Mouse (Mus musculus) testis, adult 10 weeks (tissue): ENCODE measurements around the gene Gramd4. TPM values are rescaled to one million over a fixed set of nuclear protein-coding genes. Genes with fewer than 3 reads are reported as not detected.

Source experiments
- polyA plus RNA-seq: library from polyadenylated mRNA; stranded (reverse); fragments of 350-450 nt; fragmentation: Illumina TruSeq; extraction: RNeasy Lipid Tissue Mini Kit (QIAGEN cat#74804); gene quantifications from one replicate; pipeline ENCODE4 v1.2.3, GENCODE M21; 2014; ENCODE audit warnings: low read depth, low replicate concordance

The Gramd4 gene
- 0.15 TPM for polyA plus RNA-seq

GRCm38 (mm10) chr15:86057413-86057812 is at the start of gene Gramd4:
Gene Gramd4, plus strand, starts transcription at chr15:86057695.

GRCm38 (mm10) chr15:86033191-86033841 is 24.2 kb upstream of the Gramd4 start, which contains the start of gene Celsr1:
Gene Celsr1, minus strand, starts transcription at chr15:86033777.

GRCm38 (mm10) chr15:86185689-86186569 is 128.4 kb downstream of the Gramd4 start, which contains the start of gene Cerk:
Gene Cerk, minus strand, starts transcription at chr15:86186141.

Other genes with a start within 250 kb of the Gramd4 start
- gene Cdpf1, start 246.0 kb upstream of the Gramd4 start, polyA plus RNA-seq = 3.9 TPM
- 17.6 TPM for gene Pkdrej, start 236.0 kb upstream of the Gramd4 start, polyA plus RNA-seq
- 1.4 TPM for gene Ttc38, start 225.4 kb upstream of the Gramd4 start, polyA plus RNA-seq
- 0.91 TPM for gene Gtse1, start 197.9 kb upstream of the Gramd4 start, polyA plus RNA-seq
- gene Trmu, start 178.4 kb upstream of the Gramd4 start, polyA plus RNA-seq = 7.6 TPM
- not detected for gene Celsr1, start 23.9 kb upstream of the Gramd4 start, polyA plus RNA-seq
- 14.6 TPM for gene Cerk, start 128.4 kb downstream of the Gramd4 start, polyA plus RNA-seq
- gene Tbc1d22a, start 156.8 kb downstream of the Gramd4 start, polyA plus RNA-seq = 2.7 TPM